Mouse (Mus musculus) intestine, embryonic 14.5 days (tissue): Measurements from ENCODE around the gene Adgrf1. TPM values are rescaled to one million over a fixed set of nuclear protein-coding genes. Genes with fewer than 3 reads are reported as not detected.

ENCODE experiments used
- polyA plus RNA-seq: library from polyadenylated mRNA; unstranded; fragments of >200 nt; fragmentation: Nextera tagmentation; extraction: Ambion mirVana; gene quantifications from 2 replicates; pipeline ENCODE4 v1.2.1, GENCODE M21; 2014

Adgrf1 gene
- polyA plus RNA-seq, 1 experiment from 2014 or later = 0.14 TPM

Other genes with a start within 250 kb of the Adgrf1 start
- gene Adgrf5, start 90.1 kb downstream of the Adgrf1 start, polyA plus RNA-seq = 11.0 and 15.0 TPM in 2 replicates
- 19.4 and 20.6 TPM in 2 replicates for gene Mep1a, start 232.5 kb downstream of the Adgrf1 start, polyA plus RNA-seq